Mouse (Mus musculus): ENCODE data around the gene Ifna4. TPM values are rescaled to one million over a fixed set of nuclear protein-coding genes. Genes with fewer than 3 reads are reported as not detected.
A peak's percentile ranks its signal among the peaks of the same experiment; 100 is the strongest.
"Not testable (repeated sequence)": the region's sequence is repeated elsewhere in the genome, so short reads cannot be mapped to it uniquely, and the experiment has no call there.

Gene Ifna4
- polyA plus RNA-seq, 2 experiments: not detected

DNA sequence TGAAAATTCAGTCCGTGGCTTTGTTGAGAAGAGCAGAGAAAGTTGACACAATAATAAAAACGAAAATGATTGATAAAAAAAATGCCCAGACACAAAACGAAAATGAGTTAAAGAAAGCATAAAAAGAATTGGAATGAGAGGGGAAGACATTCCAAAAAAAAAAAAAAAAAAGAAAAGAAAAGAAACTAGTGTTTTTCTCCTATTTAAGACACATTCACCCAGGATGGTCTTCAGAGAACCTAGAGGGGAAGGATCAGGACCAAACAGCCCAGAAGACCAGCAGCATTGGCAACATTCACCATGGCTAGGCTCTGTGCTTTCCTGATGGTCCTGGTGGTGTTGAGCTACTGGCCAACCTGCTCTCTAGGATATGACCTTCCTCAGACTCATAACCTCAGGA, 25.7 kb upstream of the Ifna4 start, which contains the start of gene Ifna7:
Gene Ifna7 (plus strand): TSS at position 301 of the 400 bp plus-strand sequence.
- Histone ChIP-seq H3K4me1 (replicated peaks; ENCODE audit: control insufficient read depth in 2 of 2, insufficient read depth in 2 of 2, low read length in 1 of 2) (no peaks in the 10 kb centered on the region), H3K36me3 (replicated peaks; ENCODE audit: control insufficient read depth, insufficient read depth, low read depth) (no peaks in the 10 kb centered on the region), H3K27me3 (ENCODE audit: control insufficient read depth, insufficient read depth, low read length) (no peaks in the 10 kb centered on the region), H3K9ac (replicated peaks) (no peak within 1 kb of the TSS), H3K4me2 (ENCODE audit: low read depth) (no peak within 1 kb of the TSS), H3K9me3 (ENCODE audit: control insufficient read depth, low read length) (no peaks in the 10 kb centered on the region), H3K4me3 (ENCODE audit: insufficient read depth in 1 of 2, low read depth in 2 of 2, low read length in 2 of 2) (no peak within 1 kb of the TSS), H3K27ac (no peak within 1 kb of the TSS)
- DNase-seq (ENCODE audit: low read depth in 3 of 3, low spot score in 3 of 3) (no peak), ATAC-seq (ENCODE audit: insufficient read depth) (no peak)
- TF ChIP-seq EP300 (IDR thresholded peaks at IDR 0.05; ENCODE audit: low read depth) (no peak), CTCF (IDR thresholded peaks at IDR 0.05; ENCODE audit: low read depth) (no peak)
- 32% methylated on average over 3 of the region's 3 CpGs for WGBS (ENCODE audit: insufficient replicate concordance)

DNA sequence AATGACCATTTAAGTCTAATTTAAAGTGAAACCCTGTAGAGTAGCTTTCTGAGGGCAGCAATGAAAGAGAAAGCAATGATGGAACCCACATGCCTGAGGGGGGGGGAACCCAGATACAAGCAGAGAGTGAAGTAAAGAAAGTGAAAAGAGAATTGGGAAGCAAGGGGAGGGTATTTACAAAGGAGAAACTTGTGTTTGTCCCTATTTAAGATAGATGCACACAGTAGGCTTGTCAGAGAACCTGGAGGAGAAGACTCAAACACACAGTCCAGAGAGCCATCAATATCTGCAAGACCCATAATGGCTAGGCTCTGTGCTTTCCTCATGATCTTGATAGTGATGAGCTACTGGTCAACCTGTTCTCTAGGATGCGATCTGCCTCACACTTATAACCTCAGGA, 22.0 kb upstream of the Ifna4 start, which contains the start of gene Ifna11:
Gene Ifna11 (plus strand): TSS at position 301 of the 400 bp plus-strand sequence.
- no peak for ATAC-seq (ENCODE audit: insufficient read depth)
- Histone ChIP-seq H3K27ac (no peak within 1 kb of the TSS), H3K9me3 (ENCODE audit: control insufficient read depth, low read length) (no peaks in the 10 kb centered on the region), H3K27me3 (ENCODE audit: control insufficient read depth, insufficient read depth, low read length) (no peaks in the 10 kb centered on the region), H3K9ac (replicated peaks) (no peak within 1 kb of the TSS), H3K4me3 (ENCODE audit: insufficient read depth in 1 of 2, low read depth in 2 of 2, low read length in 2 of 2) (no peak within 1 kb of the TSS), H3K4me1 (replicated peaks; ENCODE audit: control insufficient read depth in 2 of 2, insufficient read depth in 2 of 2, low read length in 1 of 2) (no peaks in the 10 kb centered on the region), H3K36me3 (replicated peaks; ENCODE audit: control insufficient read depth, insufficient read depth, low read depth) (no peaks in the 10 kb centered on the region), H3K4me2 (ENCODE audit: low read depth) (no peak within 1 kb of the TSS)
- WGBS (ENCODE audit: insufficient replicate concordance): 70% methylated on average over 1 of the region's 1 CpGs
- no peak for TF ChIP-seq CTCF (IDR thresholded peaks at IDR 0.05; ENCODE audit: low read depth)
- TF ChIP-seq EP300 (IDR thresholded peaks at IDR 0.05; ENCODE audit: low read depth): no peak
- DNase-seq (ENCODE audit: low read depth in 3 of 3, low spot score in 3 of 3): no peak

DNA sequence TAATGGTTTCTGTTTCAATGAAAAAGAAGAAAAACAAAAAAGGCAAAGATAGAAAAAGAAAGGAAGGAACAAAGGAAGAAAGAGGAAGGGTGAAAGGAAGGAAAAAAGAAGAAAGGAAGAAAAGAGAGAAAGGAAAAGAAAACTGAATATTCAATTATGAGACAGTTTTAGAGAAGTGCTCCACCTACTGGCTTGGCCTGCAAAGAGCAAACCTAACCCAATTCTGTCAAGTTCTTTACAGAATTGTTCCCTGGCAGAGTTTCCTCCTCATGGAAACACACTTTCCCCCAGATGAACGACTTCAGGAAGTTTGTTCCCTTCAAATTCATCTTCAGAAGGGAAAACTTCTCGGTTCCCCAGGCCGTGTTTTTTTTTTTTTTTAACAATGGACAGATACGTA, 18.7 kb upstream of the Ifna4 start:
- Histone ChIP-seq H3K27me3 (ENCODE audit: control insufficient read depth, insufficient read depth, low read length) (no peaks in the 10 kb centered on the region), H3K36me3 (replicated peaks; ENCODE audit: control insufficient read depth, insufficient read depth, low read depth) (no peaks in the 10 kb centered on the region), H3K9ac (replicated peaks) (no peak overlapping the region), H3K9me3 (ENCODE audit: control insufficient read depth, low read length) (no peaks in the 10 kb centered on the region), H3K4me2 (ENCODE audit: low read depth) (no peak overlapping the region), H3K4me1 (replicated peaks; ENCODE audit: control insufficient read depth in 2 of 2, insufficient read depth in 2 of 2, low read length in 1 of 2) (no peaks in the 10 kb centered on the region), H3K4me3 (ENCODE audit: insufficient read depth in 1 of 2, low read depth in 2 of 2, low read length in 2 of 2) (no peak overlapping the region), H3K27ac (no peak overlapping the region)
- no peak for DNase-seq (ENCODE audit: low read depth in 3 of 3, low spot score in 3 of 3)
- 18% methylated on average over 4 of the region's 4 CpGs for WGBS (ENCODE audit: insufficient replicate concordance)
- TF ChIP-seq CTCF (IDR thresholded peaks at IDR 0.05; ENCODE audit: low read depth) (peak; percentile 32; the same call in 1 of the 2 replicates), EP300 (IDR thresholded peaks at IDR 0.05; ENCODE audit: low read depth) (no peak)
- no peak for ATAC-seq (ENCODE audit: insufficient read depth)

DNA sequence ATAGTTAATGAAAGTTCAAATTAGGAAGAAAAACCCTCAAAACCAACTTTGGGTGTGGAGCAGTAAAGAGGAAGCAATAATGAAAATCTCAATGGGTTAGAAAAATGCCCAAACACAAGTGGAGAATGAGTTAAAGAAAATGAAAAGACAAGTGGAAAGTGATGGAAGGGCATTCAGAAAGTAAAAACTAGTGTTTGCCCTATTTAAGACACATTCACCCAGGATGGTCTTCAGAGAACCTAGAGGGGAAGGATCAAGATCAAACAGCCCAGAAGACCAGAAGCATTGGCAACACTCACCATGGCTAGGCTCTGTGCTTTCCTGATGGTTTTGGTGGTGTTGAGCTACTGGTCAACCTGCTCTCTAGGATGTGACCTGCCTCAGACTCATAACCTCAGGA, 14.5 kb upstream of the Ifna4 start, which contains the start of gene Ifna6:
Gene Ifna6 (plus strand): TSS at position 301 of the 400 bp plus-strand sequence.
- not testable (repeated sequence) for H3K4me1 ChIP-seq (replicated peaks; ENCODE audit: control insufficient read depth in 2 of 2, insufficient read depth in 2 of 2, low read length in 1 of 2); H3K4me2 ChIP-seq (ENCODE audit: low read depth); H3K9ac ChIP-seq (replicated peaks); DNase-seq (ENCODE audit: low read depth in 3 of 3, low spot score in 3 of 3); ATAC-seq (ENCODE audit: insufficient read depth); H3K4me3 ChIP-seq (ENCODE audit: insufficient read depth in 1 of 2, low read depth in 2 of 2, low read length in 2 of 2); H3K36me3 ChIP-seq (replicated peaks; ENCODE audit: control insufficient read depth, insufficient read depth, low read depth); H3K9me3 ChIP-seq (ENCODE audit: control insufficient read depth, low read length); H3K27me3 ChIP-seq (ENCODE audit: control insufficient read depth, insufficient read depth, low read length); H3K27ac ChIP-seq

DNA sequence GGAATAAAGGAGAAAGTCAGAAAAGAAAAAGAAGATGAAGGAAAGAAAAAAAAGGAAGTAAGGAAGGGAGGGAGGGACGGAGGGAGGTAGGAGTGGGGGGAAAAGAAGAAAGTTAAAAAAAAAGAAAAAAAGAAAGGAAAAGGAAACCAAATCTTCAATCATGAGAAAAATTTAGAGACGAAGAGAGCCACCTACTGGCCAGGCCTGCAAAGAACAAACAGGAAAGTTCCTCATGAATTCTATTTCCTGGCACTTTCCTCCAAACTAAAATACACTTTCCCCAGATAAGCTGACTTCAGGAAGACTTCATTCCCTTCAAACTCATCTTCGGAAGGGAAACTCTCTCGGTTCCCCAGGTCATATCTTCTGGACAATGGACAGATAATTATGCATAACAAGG, 11.1 kb upstream of the Ifna4 start:
- H3K27me3 ChIP-seq (ENCODE audit: control insufficient read depth, insufficient read depth, low read length): no peaks in the 10 kb centered on the region
- no peak overlapping the region for H3K27ac ChIP-seq
- ATAC-seq (ENCODE audit: insufficient read depth): no peak
- no peaks in the 10 kb centered on the region for H3K9me3 ChIP-seq (ENCODE audit: control insufficient read depth, low read length)
- no peaks in the 10 kb centered on the region for H3K4me1 ChIP-seq (replicated peaks; ENCODE audit: control insufficient read depth in 2 of 2, insufficient read depth in 2 of 2, low read length in 1 of 2)
- H3K4me3 ChIP-seq (ENCODE audit: insufficient read depth in 1 of 2, low read depth in 2 of 2, low read length in 2 of 2): no peak overlapping the region
- 12% methylated on average over 4 of the region's 4 CpGs for WGBS (ENCODE audit: insufficient replicate concordance)
- TF ChIP-seq CTCF (IDR thresholded peaks at IDR 0.05; ENCODE audit: low read depth): no peak; the same call in 1 of the 2 replicates
- no peak for TF ChIP-seq EP300 (IDR thresholded peaks at IDR 0.05; ENCODE audit: low read depth)
- DNase-seq (ENCODE audit: low read depth in 3 of 3, low spot score in 3 of 3): no peak
- no peak overlapping the region for H3K9ac ChIP-seq (replicated peaks)
- H3K36me3 ChIP-seq (replicated peaks; ENCODE audit: control insufficient read depth, insufficient read depth, low read depth): no peaks in the 10 kb centered on the region
- H3K4me2 ChIP-seq (ENCODE audit: low read depth): no peak overlapping the region

DNA sequence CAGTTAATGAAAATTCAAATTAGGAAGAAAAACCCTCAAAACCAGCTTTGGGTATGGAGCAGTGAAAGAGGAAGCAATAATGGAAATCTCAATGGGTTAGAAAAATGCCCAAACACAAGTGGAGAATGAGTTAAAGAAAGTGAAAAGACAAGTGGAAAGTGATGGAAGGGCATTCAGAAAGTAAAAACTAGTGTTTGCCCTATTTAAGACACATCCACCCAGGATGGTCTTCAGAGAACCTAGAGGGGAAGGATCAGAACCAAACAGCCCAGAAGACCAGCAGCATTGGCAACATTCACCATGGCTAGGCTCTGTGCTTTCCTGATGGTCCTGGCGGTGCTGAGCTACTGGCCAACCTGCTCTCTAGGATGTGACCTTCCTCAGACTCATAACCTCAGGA, 6.4 kb upstream of the Ifna4 start, which contains the start of gene Ifna5:
Gene Ifna5 (plus strand): TSS at position 301 of the 400 bp plus-strand sequence.
- not testable (repeated sequence) for H3K4me2 ChIP-seq (ENCODE audit: low read depth); H3K4me1 ChIP-seq (replicated peaks; ENCODE audit: control insufficient read depth in 2 of 2, insufficient read depth in 2 of 2, low read length in 1 of 2); H3K9ac ChIP-seq (replicated peaks); H3K4me3 ChIP-seq (ENCODE audit: insufficient read depth in 1 of 2, low read depth in 2 of 2, low read length in 2 of 2); ATAC-seq (ENCODE audit: insufficient read depth); H3K27ac ChIP-seq; H3K9me3 ChIP-seq (ENCODE audit: control insufficient read depth, low read length); H3K36me3 ChIP-seq (replicated peaks; ENCODE audit: control insufficient read depth, insufficient read depth, low read depth); H3K27me3 ChIP-seq (ENCODE audit: control insufficient read depth, insufficient read depth, low read length); DNase-seq (ENCODE audit: low read depth in 3 of 3, low spot score in 3 of 3)
- WGBS (ENCODE audit: insufficient replicate concordance): 50% methylated on average over 1 of the region's 1 CpGs

Measured in liver, embryonic 14.5 days (tissue).